Mouse (Mus musculus) MEL (cell line): ENCODE data around the gene Cep95. TPM values are rescaled to one million over a fixed set of nuclear protein-coding genes. Genes with fewer than 3 reads are reported as not detected.
A peak's percentile ranks its signal among the peaks of the same experiment; 100 is the strongest.

Experiments
- DNase-seq: peaks from one replicate; pipeline ENCODE4 v3.0.0; 2011; ENCODE audit warnings: low read depth, low spot score
- H3K27ac ChIP-seq: 2 replicates; pipeline ENCODE4 v1.5.1; 2012; ENCODE audit warnings: low read depth, mild to moderate bottlenecking, control low read depth, low read length, moderate library complexity; ENCODE audit not compliant: control insufficient read depth
- H3K27me3 ChIP-seq, 2 experiments: fragments of 150-350 bp in 1 of 2; sonication (generic) in 1 of 2; 2 replicates each; pipeline ENCODE4 v1.6.1; 2012; ENCODE audit warnings: low read length in 2 of 2, mild to moderate bottlenecking in 2 of 2, improper control_type of control experiment in 1 of 2, moderate library complexity in 1 of 2; ENCODE audit not compliant: insufficient read depth in 2 of 2, control insufficient read depth in 1 of 2
- H3K36me3 ChIP-seq, 2 experiments: 2 replicates each; pipeline ENCODE4 v1.6.1; 2012 to 2014; ENCODE audit warnings: low read length in 2 of 2, improper control_type of control experiment in 1 of 2, inconsistent platforms in 1 of 2, mild to moderate bottlenecking in 1 of 2; ENCODE audit not compliant: insufficient read depth in 2 of 2, control insufficient read depth in 1 of 2
- H3K4me1 ChIP-seq, 2 experiments: fragments of 150-350 bp in 1 of 2; sonication (generic) in 1 of 2; 2 replicates each; pipeline ENCODE4 v1.6.1; 2012; ENCODE audit warnings: low read length in 2 of 2, improper control_type of control experiment in 1 of 2, mild to moderate bottlenecking in 1 of 2; ENCODE audit not compliant: insufficient read depth in 2 of 2, control insufficient read depth in 1 of 2
- H3K4me3 ChIP-seq, 2 experiments: fragments of 150-350 bp in 1 of 2; sonication (generic) in 1 of 2; 2 replicates each; pipeline ENCODE4 v1.5.1; 2012; ENCODE audit warnings: low read depth in 2 of 2, low read length in 2 of 2, mild to moderate bottlenecking in 2 of 2, moderate library complexity in 2 of 2, control low read depth in 1 of 2, improper control_type of control experiment in 1 of 2; ENCODE audit not compliant: control insufficient read depth in 1 of 2, insufficient read depth in 1 of 2
- H3K79me2 ChIP-seq: 2 replicates; pipeline ENCODE4 v1.6.1; 2012; ENCODE audit warnings: mild to moderate bottlenecking, low read length, moderate library complexity; ENCODE audit not compliant: control insufficient read depth, poor library complexity, insufficient read depth
- H3K9ac ChIP-seq: 2 replicates; pipeline ENCODE4 v1.6.1; 2012; ENCODE audit warnings: low read depth, mild to moderate bottlenecking, control low read depth, low read length, moderate library complexity; ENCODE audit not compliant: control insufficient read depth, poor library complexity, severe bottlenecking
- H3K9me3 ChIP-seq: fragments of 150-350 bp; sonication (generic); replicated peaks from 2 replicates; pipeline ENCODE4 v1.6.1; 2012; ENCODE audit warnings: mild to moderate bottlenecking, low read length, improper control_type of control experiment, moderate library complexity; ENCODE audit not compliant: insufficient read depth
- CHD2 ChIP-seq: IDR thresholded peaks from 2 replicates; pipeline ENCODE4 v1.6.1; 2011; ENCODE audit warnings: low read length, improper control_type of control experiment
- CTCF ChIP-seq, 3 experiments: IDR thresholded peaks in 2 of 3; conservative IDR thresholded peaks in 1 of 3; 2 replicates each; pipeline ENCODE4 v1.5.1; 2011 to 2012; ENCODE audit warnings: low read length in 3 of 3, low read depth in 2 of 3, mild to moderate bottlenecking in 2 of 3, improper control_type of control experiment in 1 of 3, inconsistent platforms in 1 of 3, mixed read lengths in 1 of 3, moderate library complexity in 1 of 3; ENCODE audit not compliant: control insufficient read depth in 1 of 3, insufficient read depth in 1 of 3, poor library complexity in 1 of 3, severe bottlenecking in 1 of 3
- ELF1 ChIP-seq: IDR thresholded peaks from 2 replicates; pipeline ENCODE4 v1.6.1; 2014; ENCODE audit warnings: low read depth, mild to moderate bottlenecking, inconsistent platforms, low read length, improper control_type of control experiment, moderate library complexity
- EP300 ChIP-seq, 2 experiments: IDR thresholded peaks; 2 replicates each; pipeline ENCODE4 v1.6.1; 2011; ENCODE audit warnings: improper control_type of control experiment in 2 of 2, low read length in 2 of 2, low read depth in 1 of 2, mild to moderate bottlenecking in 1 of 2
- GABPA ChIP-seq: IDR thresholded peaks from 2 replicates; pipeline ENCODE4 v1.6.1; 2012; ENCODE audit warnings: low read depth, mild to moderate bottlenecking, inconsistent platforms, low read length, improper control_type of control experiment, moderate library complexity
- GATA1 ChIP-seq: IDR thresholded peaks from 2 replicates; pipeline ENCODE4 v1.6.1; 2011; ENCODE audit warnings: low read depth, low read length, improper control_type of control experiment
- HCFC1 ChIP-seq: IDR thresholded peaks from 2 replicates; pipeline ENCODE4 v1.6.1; 2012; ENCODE audit warnings: low read depth, mild to moderate bottlenecking, inconsistent platforms, low read length, improper control_type of control experiment, moderate library complexity
- JUND ChIP-seq: IDR thresholded peaks from 2 replicates; pipeline ENCODE4 v1.6.1; 2011; ENCODE audit warnings: low read depth, mild to moderate bottlenecking, improper control_type of control experiment, low read length
- MAFK ChIP-seq: IDR thresholded peaks from 2 replicates; pipeline ENCODE4 v1.6.1; 2011; ENCODE audit warnings: low read depth, mild to moderate bottlenecking, low read length, improper control_type of control experiment, borderline replicate concordance
- MAZ ChIP-seq: IDR thresholded peaks from 2 replicates; pipeline ENCODE4 v1.6.1; 2012; ENCODE audit warnings: low read depth, mild to moderate bottlenecking, inconsistent platforms, low read length, improper control_type of control experiment
- MXI1 ChIP-seq: IDR thresholded peaks from 2 replicates; pipeline ENCODE4 v1.6.1; 2011; ENCODE audit warnings: mild to moderate bottlenecking, low read depth, low read length, improper control_type of control experiment
- MYB ChIP-seq: IDR thresholded peaks from 2 replicates; pipeline ENCODE4 v1.6.1; 2011; ENCODE audit warnings: mild to moderate bottlenecking, low read depth, low read length, improper control_type of control experiment
- MYC ChIP-seq: IDR thresholded peaks from 2 replicates; pipeline ENCODE4 v1.6.1; 2011; ENCODE audit warnings: low read depth, mild to moderate bottlenecking, low read length, improper control_type of control experiment, moderate library complexity
- NELFE ChIP-seq: IDR thresholded peaks from 2 replicates; pipeline ENCODE4 v1.6.1; 2011; ENCODE audit warnings: low read depth, low read length, improper control_type of control experiment
- POLR2A ChIP-seq, 2 experiments: IDR thresholded peaks; 2 replicates each; pipeline ENCODE4 v1.6.1; 2011 to 2012; ENCODE audit warnings: low read length in 2 of 2, mild to moderate bottlenecking in 2 of 2, control low read depth in 1 of 2, improper control_type of control experiment in 1 of 2, low read depth in 1 of 2, moderate library complexity in 1 of 2; ENCODE audit not compliant: control insufficient read depth in 1 of 2, insufficient read depth in 1 of 2, poor library complexity in 1 of 2
- POLR2AphosphoS5 ChIP-seq: IDR thresholded peaks from 2 replicates; pipeline ENCODE4 v1.6.1; 2012; ENCODE audit warnings: low read depth, borderline replicate concordance, mild to moderate bottlenecking, inconsistent platforms, low read length, moderate library complexity, mixed read lengths
- RAD21 ChIP-seq: IDR thresholded peaks from 2 replicates; pipeline ENCODE4 v1.6.1; 2011; ENCODE audit warnings: mild to moderate bottlenecking, low read depth, low read length, improper control_type of control experiment
- RCOR1 ChIP-seq: IDR thresholded peaks from 2 replicates; pipeline ENCODE4 v1.6.1; 2012; ENCODE audit warnings: low read depth, mild to moderate bottlenecking, inconsistent platforms, low read length, improper control_type of control experiment
- SIN3A ChIP-seq: IDR thresholded peaks from 2 replicates; pipeline ENCODE4 v1.6.1; 2012; ENCODE audit warnings: low read length, improper control_type of control experiment, inconsistent platforms
- SMC3 ChIP-seq: IDR thresholded peaks from 2 replicates; pipeline ENCODE4 v1.6.1; 2011; ENCODE audit warnings: low read depth, low read length, improper control_type of control experiment
- TAL1 ChIP-seq: IDR thresholded peaks from 2 replicates; pipeline ENCODE4 v1.6.1; 2012; ENCODE audit warnings: mild to moderate bottlenecking, inconsistent platforms, low read length, moderate library complexity, mixed read lengths
- UBTF ChIP-seq: IDR thresholded peaks from 2 replicates; pipeline ENCODE4 v1.6.1; 2012; ENCODE audit warnings: low read depth, mild to moderate bottlenecking, inconsistent platforms, low read length, improper control_type of control experiment, moderate library complexity, borderline replicate concordance; ENCODE audit not compliant: insufficient read depth
- USF2 ChIP-seq, 2 experiments: IDR thresholded peaks; 2 replicates each; pipeline ENCODE4 v1.6.1; 2011 to 2012; ENCODE audit warnings: improper control_type of control experiment in 2 of 2, low read length in 2 of 2, borderline replicate concordance in 1 of 2, inconsistent platforms in 1 of 2, low read depth in 1 of 2, mild to moderate bottlenecking in 1 of 2; ENCODE audit not compliant: insufficient read depth in 1 of 2
- ZNF384 ChIP-seq: IDR thresholded peaks from 2 replicates; pipeline ENCODE4 v1.6.1; 2012; ENCODE audit warnings: low read depth, mild to moderate bottlenecking, inconsistent platforms, low read length, improper control_type of control experiment
- polyA plus RNA-seq, 2 experiments: library from polyadenylated mRNA; stranded (reverse) in 1 of 2; unstranded in 1 of 2; fragments of >175 nt in 1 of 2; fragments of >200 nt in 1 of 2; gene quantifications; 2 replicates each; pipeline versions ENCODE4 v1.2.1 to v1.2.4; 2012; ENCODE audit warnings: low replicate concordance in 2 of 2, low read depth in 1 of 2; ENCODE audit not compliant: insufficient read length in 2 of 2, insufficient read depth in 1 of 2, missing spikeins in 1 of 2
- total RNA-seq: library from RNA; depleted of rRNA; stranded (reverse); fragments of 300-350 nt; gene quantifications from 2 replicates; pipeline ENCODE4 v1.2.3, GENCODE M21; 2012

Gene Cep95
- total and polyA plus RNA-seq, 3 experiments, result 11.6 to 12.9 TPM; not detected in 1

DNA sequence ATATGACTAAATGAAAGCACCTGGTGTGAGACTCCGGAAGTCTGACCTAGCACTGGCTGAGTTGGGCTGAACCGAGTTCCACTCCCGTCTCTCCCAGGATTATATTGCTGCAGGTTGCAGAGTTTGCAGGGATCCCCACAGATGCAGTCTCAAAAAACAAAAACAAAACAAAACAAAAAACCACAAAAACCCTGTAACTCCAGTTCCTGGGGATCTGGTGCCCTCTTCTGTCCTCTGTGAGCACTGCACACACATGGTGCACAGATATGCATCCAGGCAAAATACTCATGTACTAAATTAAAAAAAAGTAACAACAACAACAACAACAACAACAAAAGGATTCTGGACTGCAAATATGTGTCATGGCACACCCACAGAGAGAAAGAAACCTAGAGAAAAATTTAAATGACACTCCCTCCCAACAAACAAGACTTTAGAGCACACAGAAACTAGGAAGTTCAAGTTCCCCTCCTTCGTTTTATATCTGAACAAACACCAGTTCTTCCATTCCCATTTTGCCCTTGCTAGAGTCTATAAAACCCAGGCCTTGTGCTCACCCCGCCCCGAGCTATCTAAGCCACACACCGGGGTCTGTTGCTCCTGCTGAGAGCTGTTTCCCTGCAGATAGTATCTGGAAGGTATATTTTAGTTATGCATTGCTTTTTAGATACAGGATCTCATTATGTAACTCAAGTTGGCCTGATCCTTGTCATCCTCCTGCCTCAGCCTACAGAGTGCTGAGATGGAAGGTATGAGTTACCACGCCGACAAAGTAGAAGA is 18.7 kb upstream of the Cep95 start (continued):
- peak; percentile 30; the same call in 1 of the 2 replicates for TF ChIP-seq RCOR1
- TF ChIP-seq EP300 (IDR thresholded peaks at IDR 0.05; ENCODE audit: low read depth in 1 of 2, low read length in 2 of 2), result peak; percentile 75 to 83; a peak in 3 of 4 replicates
- TF ChIP-seq SIN3A, result peak; percentile 75
- no peak for TF ChIP-seq USF2 (IDR thresholded peaks at IDR 0.05; ENCODE audit: borderline replicate concordance in 1 of 2, insufficient read depth in 1 of 2, low read depth in 1 of 2, low read length in 2 of 2)
- TF ChIP-seq POLR2A (IDR thresholded peaks at IDR 0.05; ENCODE audit: control insufficient read depth in 1 of 2, insufficient read depth in 1 of 2, low read depth in 1 of 2, low read length in 2 of 2, poor library complexity in 1 of 2), result no peak
- 0 out of 2 replicates have a peak, but pooled peaks have one; percentile 24 for TF ChIP-seq HCFC1
- TF ChIP-seq GATA1, result peak; percentile 67; the same call in 1 of the 2 replicates
- 0 out of 2 replicates have a peak, but pooled peaks have one; percentile 19 for TF ChIP-seq ELF1
- peak; percentile 72 for TF ChIP-seq MXI1
- TF ChIP-seq MYB, result peak; percentile 47; the same call in 1 of the 2 replicates
- no peak for TF ChIP-seq UBTF
- no peak for TF ChIP-seq GABPA
- peak; percentile 81 for TF ChIP-seq RAD21
- TF ChIP-seq NELFE, result 0 out of 2 replicates have a peak, but pooled peaks have one; percentile 18

DNA sequence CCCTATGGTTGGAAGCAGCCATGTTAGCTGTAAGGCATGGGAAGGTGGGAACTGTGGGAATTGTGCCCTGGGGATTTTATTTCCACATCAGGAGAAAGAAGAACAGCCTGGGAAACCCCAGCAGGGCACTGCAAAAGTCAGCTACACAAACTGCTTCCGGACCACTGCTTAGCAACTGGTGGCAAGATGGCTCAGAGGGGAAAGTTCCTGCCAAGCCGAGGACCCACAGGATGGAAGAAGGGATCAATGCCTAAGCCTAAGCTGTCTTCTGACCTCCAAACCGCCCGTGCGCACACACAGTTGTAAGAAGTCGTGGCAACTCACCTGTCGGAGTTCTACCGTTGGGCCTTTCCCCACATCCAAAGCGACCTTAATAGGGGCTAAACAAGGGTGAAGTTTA is 16.0 kb upstream of the Cep95 start:
- H3K9me3 ChIP-seq, result no peaks in the 10 kb centered on the region
- peaks cover 11% of the 10 kb centered on the region for H3K79me2 ChIP-seq
- H3K9ac ChIP-seq, result no peak overlapping the region
- TF ChIP-seq CHD2 (no peak), USF2 (IDR thresholded peaks at IDR 0.05; ENCODE audit: borderline replicate concordance in 1 of 2, insufficient read depth in 1 of 2, low read depth in 1 of 2, low read length in 2 of 2) (no peak), RCOR1 (no peak), ZNF384 (no peak), TAL1 (no peak), UBTF (no peak), MAFK (no peak), SMC3 (no peak), GATA1 (no peak), MYC (no peak), POLR2AphosphoS5 (no peak), MAZ (no peak), JUND (no peak), CTCF (IDR thresholded peaks at IDR 0.05 in 2 of 3, conservative IDR thresholded peaks at IDR 0.05 in 1 of 3; ENCODE audit: control insufficient read depth in 1 of 3, insufficient read depth in 1 of 3, low read depth in 2 of 3, low read length in 3 of 3, poor library complexity in 1 of 3, severe bottlenecking in 1 of 3) (no peak)
- no peak overlapping the region for H3K27ac ChIP-seq
- no peak overlapping the region for H3K4me3 ChIP-seq
- peaks cover 24 to 26% of the 10 kb centered on the region in 2 experiments for H3K36me3 ChIP-seq
- no peak for DNase-seq
- H3K27me3 ChIP-seq, result no peaks in the 10 kb centered on the region
- peaks cover 1 to 7% of the 10 kb centered on the region in 2 experiments; a peak in 3 of 4 replicates for H3K4me1 ChIP-seq
